Mouse (Mus musculus) MEL (cell line): ENCODE results near the gene Lactbl1.

Experiments
- TAL1 ChIP-seq: IDR thresholded peaks from 2 replicates; pipeline ENCODE4 v1.6.1; 2012; ENCODE audit warnings: mild to moderate bottlenecking, inconsistent platforms, low read length, moderate library complexity, mixed read lengths
- USF1 ChIP-seq: IDR thresholded peaks from 2 replicates; pipeline ENCODE4 v1.6.1; 2014; ENCODE audit warnings: low read depth, mild to moderate bottlenecking, inconsistent platforms, low read length, improper control_type of control experiment, moderate library complexity

DNA sequence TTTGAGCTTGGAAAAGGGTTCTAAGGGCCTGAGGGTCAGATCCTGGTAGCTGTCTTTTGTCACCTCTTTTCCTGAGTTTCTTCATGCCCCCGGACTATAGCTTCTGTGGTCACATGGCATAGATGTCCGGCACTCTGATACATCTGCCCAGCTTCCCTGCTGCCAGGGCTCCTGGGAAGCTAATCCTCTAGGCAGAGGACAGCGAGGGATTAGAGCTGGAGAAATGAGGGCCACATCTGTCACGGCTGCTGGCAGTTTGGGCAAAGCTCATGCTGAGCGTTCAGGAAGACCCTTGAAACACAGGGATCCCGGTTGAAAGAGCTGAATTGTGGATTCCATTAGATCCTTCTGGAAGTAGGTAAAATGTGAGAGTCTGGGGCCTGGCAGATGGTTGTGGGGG lies at the start of gene Lactbl1:
- no peak for TF ChIP-seq USF1
- no peak for TF ChIP-seq TAL1
